Mouse (Mus musculus) T-helper 17 cell (primary cell): ENCODE data around the gene Irs2.

Source experiments
- in situ Hi-C, 2 experiments: fragments of 300-600 bp; cut with MboI, MseI; formaldehyde crosslinking; loops; 1 replicate in 1 of 2; 2 replicates in 1 of 2; pipeline ENCODE4 v1.15.1; 2025; ENCODE audit warnings: high pct_unique_total_duplicates in 2 of 2

Irs2 gene

GRCm38 (mm10) chr8:11010398-11010797, 2.1 kb upstream of the Irs2 start:
- in situ Hi-C loops: loop anchor here in 1 of 2 experiments (25.0 kb wide), 1 partner anchor 1023 kb away; the partner anchor contains the start of genes Abhd13 and Lig4

- in situ Hi-C loops: loop anchor here (5.0 to 25.0 kb wide), 3 partner anchors 437 to 1022 kb away; partner anchors contain the start of genes Abhd13 (in 1 of the 2), Cars2 (in 1 of the 2), Ing1 (in 1 of the 2) and Lig4 (in 1 of the 2)
Measured at GRCm38 (mm10) chr8:11009431-11010071, 1.3 kb upstream of the Irs2 start.

GRCm38 (mm10) chr8:11008842-11009420, 673 bp upstream of the Irs2 start:
- in situ Hi-C loops: loop anchor here (5.0 to 25.0 kb wide), 3 partner anchors 437 to 1022 kb away; partner anchors contain the start of genes Abhd13 (in 1 of the 2), Cars2 (in 1 of the 2), Ing1 (in 1 of the 2) and Lig4 (in 1 of the 2)

- in situ Hi-C loops: loop anchor here (5.0 to 25.0 kb wide), 3 partner anchors 435 to 1020 kb away; partner anchors contain the start of genes Abhd13 (in 1 of the 2), Cars2 (in 1 of the 2), Ing1 (in 1 of the 2) and Lig4 (in 1 of the 2)
Measured at GRCm38 (mm10) chr8:11007581-11008378, 478 bp downstream of the Irs2 start.

DNA sequence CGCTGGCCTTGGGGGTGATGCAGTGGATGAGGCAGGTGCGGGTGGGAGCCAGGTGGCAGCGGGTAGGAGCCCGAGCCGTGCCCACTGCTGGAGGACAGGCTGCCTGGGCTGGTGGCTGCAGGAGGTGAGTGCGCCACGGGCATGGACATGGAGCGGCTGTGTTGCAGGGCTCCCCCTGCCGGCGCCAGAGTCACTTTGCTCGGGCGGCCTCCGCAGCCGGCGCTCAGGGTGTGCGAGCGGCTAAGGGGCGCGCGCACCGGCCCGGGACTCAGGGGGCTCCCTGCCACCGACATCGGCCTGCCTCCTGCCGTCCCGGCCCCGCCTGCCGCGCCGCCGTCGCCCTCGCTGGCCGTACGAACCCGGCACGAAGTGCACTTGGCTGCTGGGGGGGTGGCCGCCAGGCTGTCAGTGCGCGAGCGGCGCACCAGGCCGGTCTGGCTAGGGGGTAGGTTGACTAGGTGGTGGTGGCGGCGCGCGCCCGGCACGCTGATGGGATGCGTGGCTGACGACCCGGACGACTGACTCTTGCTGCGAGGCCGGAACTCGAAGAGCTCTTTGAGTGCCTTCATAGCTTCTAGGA, 1.2 kb downstream of the Irs2 start:
- in situ Hi-C loops: loop anchor here (5.0 to 25.0 kb wide), 3 partner anchors 435 to 1020 kb away; partner anchors contain the start of genes Abhd13 (in 1 of the 2), Cars2 (in 1 of the 2), Ing1 (in 1 of the 2) and Lig4 (in 1 of the 2)

- in situ Hi-C loops: loop anchor here (5.0 to 25.0 kb wide), 3 partner anchors 434 to 1019 kb away; partner anchors contain the start of genes Abhd13 (in 1 of the 2), Cars2 (in 1 of the 2), Ing1 (in 1 of the 2) and Lig4 (in 1 of the 2)
Measured at GRCm38 (mm10) chr8:11006276-11006630, 2.0 kb downstream of the Irs2 start.

DNA sequence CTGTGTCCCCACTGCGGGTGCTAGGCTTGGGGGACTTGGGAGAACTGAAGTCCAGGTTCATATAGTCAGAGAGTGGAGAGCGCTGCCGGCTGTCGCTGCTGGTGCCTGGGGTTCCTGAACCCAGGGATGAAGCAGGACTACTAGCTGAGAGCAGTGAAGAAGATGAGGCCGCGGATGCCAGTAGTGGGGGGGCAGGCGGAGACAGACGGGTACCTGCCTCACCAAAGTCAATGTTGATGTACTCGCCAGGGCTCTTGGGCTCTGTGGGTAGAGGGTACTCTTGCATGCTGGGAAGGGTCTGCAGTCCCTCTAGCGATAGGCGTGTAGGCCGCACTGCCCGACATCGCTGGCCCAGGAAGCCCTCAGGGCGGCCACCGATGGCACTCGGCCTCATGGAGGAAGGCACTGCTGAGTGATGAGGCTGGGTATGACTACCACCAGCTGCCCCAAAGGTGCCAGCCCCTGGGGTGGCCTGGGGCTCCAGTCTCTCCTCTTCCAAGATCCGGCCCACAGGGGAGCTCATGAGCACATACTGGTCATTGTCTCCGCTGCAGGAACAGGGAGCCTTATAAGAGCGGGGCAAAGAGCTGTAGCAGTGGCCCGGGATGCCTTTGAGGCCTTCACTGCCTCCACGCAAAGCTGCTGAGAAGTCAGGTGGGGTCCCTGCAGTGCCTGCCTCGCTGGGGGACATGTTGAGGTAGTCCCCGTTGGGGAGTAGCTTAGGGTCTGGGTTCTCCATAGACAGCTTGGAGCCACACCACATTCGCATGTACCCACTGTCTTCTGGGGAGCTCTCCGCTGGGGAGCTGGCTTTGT, 2.6 kb downstream of the Irs2 start:
- in situ Hi-C loops: loop anchor here (5.0 to 25.0 kb wide), 3 partner anchors 433 to 1018 kb away; partner anchors contain the start of genes Abhd13 (in 1 of the 2), Cars2 (in 1 of the 2), Ing1 (in 1 of the 2) and Lig4 (in 1 of the 2)

DNA sequence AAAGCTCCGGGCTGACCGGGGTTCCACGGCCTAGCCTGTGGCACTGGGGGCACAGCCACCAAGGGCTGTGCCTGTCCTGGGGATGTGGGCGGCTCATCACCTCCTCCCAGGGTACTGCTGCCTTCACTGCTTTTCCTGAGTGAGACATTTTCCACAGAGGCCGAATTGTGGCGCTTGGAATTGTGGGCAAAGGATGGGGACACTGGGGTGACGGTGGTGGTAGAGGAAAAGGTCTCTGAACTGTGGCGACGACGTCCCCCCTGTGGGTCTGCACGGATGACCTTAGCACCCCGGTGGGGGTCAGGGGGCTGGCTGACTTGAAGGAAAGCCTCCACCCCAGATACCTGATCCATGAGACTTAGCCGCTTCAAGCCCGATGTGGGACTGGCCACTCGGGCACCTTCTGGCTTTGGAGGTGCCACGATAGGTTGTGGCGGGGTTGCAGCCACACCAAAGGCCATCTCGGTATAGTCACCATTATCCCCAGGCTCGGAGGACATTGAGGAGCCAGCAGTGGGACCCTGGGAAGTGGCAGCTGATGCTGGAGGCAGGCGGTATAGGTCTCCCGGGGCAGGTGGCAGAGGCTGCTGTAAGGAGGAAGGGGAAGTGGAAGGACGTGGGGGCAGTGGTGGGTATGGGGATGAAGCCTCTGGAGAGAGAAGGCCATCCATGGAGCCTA, 3.3 kb downstream of the Irs2 start:
- in situ Hi-C loops: loop anchor here (5.0 to 25.0 kb wide), 3 partner anchors 433 to 1018 kb away; partner anchors contain the start of genes Abhd13 (in 1 of the 2), Cars2 (in 1 of the 2), Ing1 (in 1 of the 2) and Lig4 (in 1 of the 2)

DNA sequence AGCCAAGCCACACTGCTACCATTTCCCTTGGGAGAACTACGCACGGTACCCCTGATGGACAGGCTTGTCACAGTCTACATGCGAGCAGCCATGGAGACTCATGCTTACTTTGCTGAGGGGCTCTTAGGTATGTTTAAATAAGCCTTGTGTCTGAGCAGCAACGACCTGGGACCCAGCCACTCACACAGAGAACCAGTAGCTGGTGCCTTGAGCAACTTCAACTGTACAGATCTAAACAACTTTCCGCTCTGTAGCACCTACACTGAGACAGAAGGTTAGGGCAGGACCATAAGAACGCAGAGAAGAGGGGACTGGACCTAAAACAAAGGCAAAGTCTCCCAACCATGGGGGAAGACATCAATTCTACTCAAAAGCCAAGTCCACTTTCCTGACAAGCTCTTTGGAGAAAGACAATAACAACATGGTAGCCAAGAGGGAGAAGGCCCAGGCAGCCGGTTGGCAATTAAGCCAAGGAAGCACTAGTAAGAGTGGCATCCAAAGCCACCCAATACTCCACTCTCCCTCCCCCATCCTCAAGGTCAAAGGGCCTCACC, 4.3 kb downstream of the Irs2 start:
- in situ Hi-C loops: loop anchor here (10.0 to 25.0 kb wide), 2 partner anchors 551 to 1017 kb away; partner anchors contain the start of genes Abhd13 (in 1 of the 2), Cars2 (in 1 of the 2), Ing1 (in 1 of the 2) and Lig4 (in 1 of the 2)

DNA sequence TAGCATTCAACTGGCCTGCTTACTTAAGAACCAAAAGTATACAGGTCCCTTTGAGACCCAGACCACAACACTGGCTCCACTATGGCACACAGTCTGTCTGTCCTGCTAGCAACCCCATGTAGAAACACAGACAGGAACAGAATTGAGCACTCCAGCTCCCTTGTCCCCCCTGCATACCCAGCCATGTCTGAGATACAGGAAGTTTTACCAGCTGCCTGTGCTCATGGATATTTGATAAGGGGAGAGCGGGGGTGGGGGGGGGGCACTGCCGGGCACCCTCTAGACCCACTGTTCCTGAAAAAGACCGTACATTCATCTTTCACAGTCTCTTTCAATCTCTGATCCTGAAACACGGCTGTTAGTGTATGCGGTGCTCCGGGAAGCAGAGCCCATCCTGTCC, 5.0 kb downstream of the Irs2 start:
- in situ Hi-C loops: loop anchor here (10.0 to 25.0 kb wide), 2 partner anchors 552 to 1016 kb away; partner anchors contain the start of genes Abhd13 (in 1 of the 2), Cars2 (in 1 of the 2), Ing1 (in 1 of the 2) and Lig4 (in 1 of the 2)

GRCm38 (mm10) chr8:11002816-11003215, 5.4 kb downstream of the Irs2 start:
- in situ Hi-C loops: loop anchor here (10.0 to 25.0 kb wide), 2 partner anchors 552 to 1016 kb away; partner anchors contain the start of genes Abhd13 (in 1 of the 2), Cars2 (in 1 of the 2), Ing1 (in 1 of the 2) and Lig4 (in 1 of the 2)

- in situ Hi-C loops: loop anchor here (10.0 to 25.0 kb wide), 2 partner anchors 554 to 1014 kb away; partner anchors contain the start of genes Abhd13 (in 1 of the 2), Cars2 (in 1 of the 2), Ing1 (in 1 of the 2) and Lig4 (in 1 of the 2)
Measured at GRCm38 (mm10) chr8:11001062-11001549, 7.2 kb downstream of the Irs2 start.

DNA sequence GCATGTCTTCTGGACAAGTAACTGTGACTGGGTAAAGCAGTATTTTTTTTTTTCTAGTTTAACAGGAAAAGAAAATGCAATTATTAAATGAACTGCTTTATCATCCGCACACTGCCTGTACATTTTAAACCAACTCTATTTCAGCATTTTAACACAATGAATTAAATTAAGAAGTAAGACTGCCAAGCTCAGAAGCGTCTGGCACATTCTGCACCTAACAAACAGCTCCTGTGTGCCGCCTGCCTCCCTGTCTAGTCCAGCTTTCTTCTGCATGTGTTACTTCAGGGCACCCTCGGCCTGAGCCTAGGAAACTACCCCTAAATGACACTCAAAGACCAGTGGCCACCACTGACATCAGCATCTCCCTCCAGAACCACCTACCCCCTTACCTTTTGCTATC, 8.7 kb downstream of the Irs2 start:
- in situ Hi-C loops: loop anchor here in 1 of 2 experiments (25.0 kb wide), 1 partner anchor 1012 kb away; the partner anchor contains the start of genes Abhd13 and Lig4

DNA sequence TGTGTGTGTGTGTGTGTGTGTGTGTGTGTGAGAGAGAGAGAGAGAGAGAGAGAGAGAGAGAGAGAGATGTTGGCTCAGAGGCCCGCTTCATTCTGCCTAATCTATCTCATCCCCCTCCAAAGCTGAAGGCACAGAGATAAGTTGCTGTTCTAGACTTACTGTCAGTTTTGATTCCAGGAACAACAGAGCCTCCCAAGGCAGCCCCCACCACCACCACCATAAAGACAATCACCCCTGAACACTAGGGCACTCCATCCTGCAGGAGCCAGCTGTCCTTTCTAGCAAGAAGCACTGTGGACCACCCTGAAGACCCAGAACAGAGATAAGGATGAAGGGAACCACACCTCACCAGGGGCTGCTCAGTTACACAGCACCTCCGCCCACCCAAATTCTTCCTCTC, 12.0 kb downstream of the Irs2 start:
- in situ Hi-C loops: loop anchor here in 1 of 2 experiments (25.0 kb wide), 1 partner anchor 1009 kb away; the partner anchor contains the start of genes Abhd13 and Lig4

- in situ Hi-C loops: loop anchor here in 1 of 2 experiments (25.0 kb wide), 1 partner anchor 1008 kb away; the partner anchor contains the start of genes Abhd13 and Lig4
Measured at GRCm38 (mm10) chr8:10995756-10996155, 12.5 kb downstream of the Irs2 start.

- in situ Hi-C loops: loop anchor here in 1 of 2 experiments (5.0 to 25.0 kb wide), 2 partner anchors 462 to 1007 kb away; partner anchors contain the start of genes Abhd13 and Lig4
Measured at GRCm38 (mm10) chr8:10994390-10994954, 13.8 kb downstream of the Irs2 start.

- in situ Hi-C loops: loop anchor here in 1 of 2 experiments (5.0 to 25.0 kb wide), 2 partner anchors 461 to 1006 kb away; partner anchors contain the start of genes Abhd13 and Lig4
Measured at GRCm38 (mm10) chr8:10993582-10994216, 14.6 kb downstream of the Irs2 start.
